Mouse (Mus musculus) lung, adult 18-20 months (tissue): ENCODE data around the gene Pou2f3.

ENCODE experiments used
- DNase-seq, 2 experiments: peaks; one replicate each; pipeline ENCODE4 v3.0.0; 2022; ENCODE audit warnings: mixed read lengths in 2 of 2

Pou2f3 gene

GRCm38 (mm10) chr9:43210190-43210682 lies at the start of gene Pou2f3:
Gene Pou2f3 (minus strand): TSS chr9:43210369.
- DNase-seq: peak; percentile 37 to 42

- no peak for DNase-seq
Observed at GRCm38 (mm10) chr9:43253271-43253681, 43.1 kb upstream of the Pou2f3 start.

GRCm38 (mm10) chr9:43252790-43253189 lies 42.6 kb upstream of the Pou2f3 start:
- no peak for DNase-seq

- DNase-seq: no peak
Observed at GRCm38 (mm10) chr9:43251786-43252185, 41.6 kb upstream of the Pou2f3 start.

GRCm38 (mm10) chr9:43246738-43247180 lies 36.6 kb upstream of the Pou2f3 start:
- no peak for DNase-seq

- DNase-seq: no peak
Observed at GRCm38 (mm10) chr9:43245801-43246570, 35.8 kb upstream of the Pou2f3 start.

- DNase-seq: no peak
Observed at GRCm38 (mm10) chr9:43242432-43242831, 32.3 kb upstream of the Pou2f3 start.

GRCm38 (mm10) chr9:43241970-43242369 lies 31.8 kb upstream of the Pou2f3 start:
- no peak for DNase-seq

GRCm38 (mm10) chr9:43241291-43241690 lies 31.1 kb upstream of the Pou2f3 start:
- DNase-seq: no peak

- DNase-seq: no peak
Observed at GRCm38 (mm10) chr9:43240594-43240900, 30.4 kb upstream of the Pou2f3 start.

- peak; percentile 82 to 86 for DNase-seq
Observed at GRCm38 (mm10) chr9:43239712-43240593, 29.8 kb upstream of the Pou2f3 start, which contains the start of gene Oaf. Gene Oaf (minus strand): TSS chr9:43239911.

- DNase-seq: no peak
Observed at GRCm38 (mm10) chr9:43238631-43239545, 28.7 kb upstream of the Pou2f3 start.

GRCm38 (mm10) chr9:43238167-43238566 lies 28.0 kb upstream of the Pou2f3 start:
- no peak for DNase-seq

GRCm38 (mm10) chr9:43237111-43237775 lies 27.1 kb upstream of the Pou2f3 start:
- DNase-seq: no peak

- DNase-seq: no peak
Observed at GRCm38 (mm10) chr9:43236576-43236975, 26.4 kb upstream of the Pou2f3 start.

GRCm38 (mm10) chr9:43236106-43236505 lies 25.9 kb upstream of the Pou2f3 start:
- DNase-seq: no peak

- no peak for DNase-seq
Observed at GRCm38 (mm10) chr9:43235336-43235735, 25.2 kb upstream of the Pou2f3 start.

GRCm38 (mm10) chr9:43234496-43234895 lies 24.3 kb upstream of the Pou2f3 start:
- DNase-seq: no peak

- DNase-seq: no peak
Observed at GRCm38 (mm10) chr9:43233515-43233914, 23.3 kb upstream of the Pou2f3 start.

- DNase-seq: no peak
Observed at GRCm38 (mm10) chr9:43233044-43233443, 22.9 kb upstream of the Pou2f3 start.

- no peak for DNase-seq
Observed at GRCm38 (mm10) chr9:43232286-43232685, 22.1 kb upstream of the Pou2f3 start.

- peak; percentile 25 to 59 for DNase-seq
Observed at GRCm38 (mm10) chr9:43231805-43232204, 21.6 kb upstream of the Pou2f3 start.
